Mouse (Mus musculus) megakaryocyte, embryonic 14.5 days (primary cell): ENCODE results near the gene Gm13278.
"Not testable (repeated sequence)": the region's sequence is repeated elsewhere in the genome, so short reads cannot be mapped to it uniquely, and the experiment has no call there.

Experiments
- FLI1 ChIP-seq: IDR thresholded peaks from 2 replicates; pipeline ENCODE4 v1.6.1; 2012; ENCODE audit warnings: low read length, inconsistent platforms, mixed read lengths
- GATA1 ChIP-seq: IDR thresholded peaks from 3 replicates; pipeline ENCODE4 v1.6.1; 2012; ENCODE audit warnings: mixed read lengths, low read length, inconsistent platforms, borderline replicate concordance

DNA sequence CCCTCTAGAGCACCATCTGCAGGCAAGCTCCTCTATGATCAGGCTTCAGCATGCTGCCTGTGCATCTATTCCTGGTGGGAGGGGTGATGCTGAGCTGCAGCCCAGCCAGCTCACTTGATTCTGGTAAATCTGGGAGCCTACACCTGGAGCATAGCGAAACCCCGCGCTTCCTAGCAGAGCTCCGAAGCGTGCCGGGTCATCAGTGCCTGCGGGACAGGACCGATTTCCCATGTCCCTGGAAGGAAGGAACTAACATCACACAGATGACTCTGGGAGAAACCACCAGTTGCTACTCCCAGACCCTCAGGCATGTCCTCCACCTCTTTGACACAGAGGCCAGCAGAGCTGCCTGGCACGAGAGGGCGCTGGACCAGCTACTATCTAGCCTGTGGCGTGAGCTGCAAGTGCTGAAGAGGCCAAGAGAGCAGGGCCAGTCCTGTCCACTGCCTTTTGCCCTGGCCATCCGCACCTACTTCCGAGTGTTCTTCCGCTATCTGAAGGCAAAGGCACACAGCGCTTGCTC is 36.5 kb upstream of the Gm13278 start, which contains the start of gene Gm13271:
- TF ChIP-seq FLI1, GATA1: not testable (repeated sequence)
